ENCODE assay signal across 26 mouse cellular contexts in genomic region chr4:13404634-13405033, GRCm38 (mm10).
"Had no signal": no experiment of that assay in that cellular context is flagged by ENCODE, and none has a peak within 500 bp of the region (broad histone marks: within the 10 kb centered on the region; RNA-seq: fewer than 3 reads in every experiment).

No protein-coding gene starts in this region.

- H3K27me3 ChIP-seq: embryonic facial prominence, embryonic 12.5 days; embryonic facial prominence, embryonic 13.5 days; embryonic facial prominence, embryonic 15.5 days; forebrain, embryonic 12.5 days; forebrain, embryonic 13.5 days; forebrain, embryonic 15.5 days had no signal

- H3K36me3 ChIP-seq: embryonic facial prominence, embryonic 10.5 days; embryonic facial prominence, embryonic 12.5 days; embryonic facial prominence, embryonic 13.5 days; embryonic facial prominence, embryonic 15.5 days; forebrain, embryonic 10.5 days; forebrain, embryonic 12.5 days; forebrain, embryonic 15.5 days had no signal

- H3K27ac ChIP-seq: embryonic facial prominence, embryonic 10.5 days; embryonic facial prominence, embryonic 12.5 days; embryonic facial prominence, embryonic 13.5 days; embryonic facial prominence, embryonic 15.5 days; forebrain, embryonic 10.5 days; forebrain, embryonic 12.5 days; forebrain, embryonic 13.5 days; forebrain, embryonic 15.5 days; gastrocnemius, adult 2 months; heart, adult 2 months had no signal

- H3K4me1 ChIP-seq: embryonic facial prominence, embryonic 13.5 days; embryonic facial prominence, embryonic 15.5 days had no signal

- ATAC-seq: forebrain, embryonic 13.5 days; forebrain, embryonic 14.5 days; forebrain, embryonic 15.5 days; forebrain, embryonic 16.5 days; forebrain, postnatal 0 days had no signal

- H3K4me3 ChIP-seq: embryonic facial prominence, embryonic 10.5 days; embryonic facial prominence, embryonic 12.5 days; embryonic facial prominence, embryonic 13.5 days; embryonic facial prominence, embryonic 15.5 days; erythroblast, embryonic 14.5 days; forebrain, embryonic 10.5 days; forebrain, embryonic 12.5 days; forebrain, embryonic 13.5 days; forebrain, embryonic 15.5 days; gastrocnemius, adult 2 months; heart, adult 2 months had no signal

- H3K9me3 ChIP-seq: embryonic facial prominence, embryonic 10.5 days; embryonic facial prominence, embryonic 12.5 days; embryonic facial prominence, embryonic 13.5 days; embryonic facial prominence, embryonic 15.5 days; forebrain, embryonic 10.5 days; forebrain, embryonic 12.5 days; forebrain, embryonic 13.5 days; forebrain, embryonic 15.5 days had no signal

- DNase-seq: cerebellum, adult 8-10 months; cerebellum, adult 9-10 months; cerebellum, adult 9-11 months; cerebellum, postnatal 25 days; cerebellum, postnatal 36 days; embryo, embryonic 11 days; forebrain, postnatal 0 days; gastrocnemius, adult 2 months; gastrocnemius, postnatal 10 days; gastrocnemius, postnatal 14 days; gastrocnemius, postnatal 25 days; gastrocnemius, postnatal 36 days; heart, adult 11 months; heart, adult 18-20 months; heart, adult 2 months had no signal
